ENCODE assay signal across 9 mouse cellular contexts in the genomic region with DNA sequence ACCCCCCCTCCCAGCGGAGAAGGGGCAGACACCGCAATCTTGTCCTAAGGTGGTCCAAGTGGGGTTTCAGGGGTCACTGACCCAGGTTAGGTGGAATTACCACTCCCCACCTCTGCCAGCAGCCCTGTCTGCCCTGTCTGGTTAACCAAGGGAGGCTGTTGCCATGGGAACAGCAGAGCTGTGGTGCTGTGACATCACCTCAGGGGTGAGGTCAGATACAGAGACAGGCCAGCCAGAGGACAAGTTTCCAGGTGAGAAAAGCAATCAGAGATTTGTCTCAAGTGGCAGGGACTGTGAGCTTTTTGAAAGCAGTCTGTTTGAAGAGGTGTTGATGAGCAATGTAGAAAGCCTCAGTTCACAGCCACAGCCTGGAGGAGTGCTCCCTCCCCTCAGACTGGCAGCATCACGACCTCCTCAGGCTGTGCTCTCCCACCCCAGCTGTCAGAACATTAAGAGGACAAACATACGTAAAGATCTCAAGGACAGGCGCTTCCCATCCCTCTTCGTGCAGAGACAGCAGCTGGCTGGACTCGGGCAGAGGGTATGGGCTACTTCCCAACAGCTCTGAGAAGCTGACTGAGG. TPM values are rescaled to one million over a fixed set of nuclear protein-coding genes. Genes with fewer than 3 reads are reported as not detected.
DNase-seq lines count a peak whose midpoint lies in the region; ATAC-seq lines count a peak whose summit lies in the region.
"Had no signal": no experiment of that assay in that cellular context is flagged by ENCODE, and none has a peak within 500 bp of the region (broad histone marks: within the 10 kb centered on the region; RNA-seq: fewer than 3 reads in every experiment).

A gene (minus strand): TSS at position 101 of the 582 bp plus-strand sequence.

- peak; percentile 71 for DNase-seq in embryo, embryonic 10 days (ENCODE audit: low spot score)
- no peak for DNase-seq in embryo, embryonic 9.5 days (ENCODE audit: extremely low spot score)
- DNase-seq in ES-CJ7 (ENCODE audit: low read depth, low spot score) = peak; percentile 28
- DNase-seq in hindbrain, embryonic 11.5 days (ENCODE audit: low spot score) = peak; percentile 54
- DNase-seq in layer of hippocampus, postnatal 14 days (ENCODE audit: low spot score in 2 of 2) = no peak
- DNase-seq in heart, adult 18-20 months = no peak
- DNase-seq in cerebellum, postnatal 36 days = no peak

- no peaks in the 10 kb centered on the region for H3K36me3 ChIP-seq in hindbrain, embryonic 11.5 days (ENCODE audit: control insufficient read depth, insufficient read depth, low read length)
- H3K36me3 ChIP-seq in midbrain, embryonic 12.5 days = no peaks in the 10 kb centered on the region

- no peak within 1 kb of the TSS for H3K4me2 ChIP-seq in hindbrain, embryonic 11.5 days (replicated peaks; ENCODE audit: low read depth, low read length)
- H3K4me2 ChIP-seq in midbrain, embryonic 12.5 days (replicated peaks) = peak within 1 kb of the TSS; percentile 35

- no peak within 1 kb of the TSS for H3K4me3 ChIP-seq in hindbrain, embryonic 11.5 days (ENCODE audit: low read depth, low read length)
- H3K4me3 ChIP-seq in midbrain, embryonic 12.5 days = no peak within 1 kb of the TSS
- H3K4me3 ChIP-seq: erythroblast, embryonic 14.5 days had no signal

- H3K9ac ChIP-seq in hindbrain, embryonic 11.5 days (ENCODE audit: low read depth, low read length) = no peak within 1 kb of the TSS
- H3K9ac ChIP-seq in midbrain, embryonic 12.5 days (replicated peaks) = no peak within 1 kb of the TSS; the same call in 1 of the 2 replicates

- ATAC-seq in hindbrain, embryonic 11.5 days (ENCODE audit: low FRiP score) = no peak
- ATAC-seq in midbrain, embryonic 12.5 days (ENCODE audit: low FRiP score, low read depth) = no peak

- peaks cover 6% of the 10 kb centered on the region for H3K4me1 ChIP-seq in hindbrain, embryonic 11.5 days (replicated peaks; ENCODE audit: control insufficient read depth, insufficient read depth, low read length)
- H3K4me1 ChIP-seq in midbrain, embryonic 12.5 days = peaks cover 40% of the 10 kb centered on the region

- H3K9me3 ChIP-seq in hindbrain, embryonic 11.5 days (ENCODE audit: control insufficient read depth, low read length) = no peaks in the 10 kb centered on the region
- no peaks in the 10 kb centered on the region for H3K9me3 ChIP-seq in midbrain, embryonic 12.5 days

- 0 out of 2 replicates have a peak within 1 kb of the TSS, but pooled peaks have one; percentile 0 for H3K27ac ChIP-seq in hindbrain, embryonic 11.5 days (ENCODE audit: low read depth, low read length)
- H3K27ac ChIP-seq in midbrain, embryonic 12.5 days (replicated peaks) = peak within 1 kb of the TSS; percentile 58

- 44% methylated on average over 7 of the region's 7 CpGs for WGBS in hindbrain, embryonic 11.5 days
- WGBS in midbrain, embryonic 12.5 days = 33% methylated on average over 7 of the region's 7 CpGs

- H3K27me3 ChIP-seq in hindbrain, embryonic 11.5 days (ENCODE audit: control insufficient read depth, insufficient read depth, low read length) = no peaks in the 10 kb centered on the region
- H3K27me3 ChIP-seq in midbrain, embryonic 12.5 days = no peaks in the 10 kb centered on the region

RNA-seq across cellular contexts. Expression of the gene that starts here (rescaled TPM):
- 0.37 and 0.42 TPM in 2 replicates for polyA plus RNA-seq in hindbrain, embryonic 11.5 days (2014; fragmentation: Nextera tagmentation; extraction: Ambion mirVana)
- polyA plus RNA-seq in midbrain, embryonic 12.5 days (2016; fragmentation: Nextera tagmentation; extraction: Ambion mirVana) = 0.18 and 0.40 TPM in 2 replicates
- 1 to 10 TPM; 1.0 to 1.6 TPM for total RNA-seq in layer of hippocampus, postnatal 14 days (2021)
- total RNA-seq in heart, adult 18-20 months (2021) = under 1 TPM; 0.39 to 0.42 TPM
- polyA plus RNA-seq: erythroblast, embryonic 14.5 days had no signal

Comparison
In these comparisons a context has a peak if more than half of its experiments do, and no peak if none do; other contexts are left out.
1. DNase-seq: peak in embryo, embryonic 10 days (single experiment) and ES-CJ7 (single experiment); none in embryo, embryonic 9.5 days (single experiment), layer of hippocampus, postnatal 14 days (0 of 2), heart, adult 18-20 months (0 of 2) and cerebellum, postnatal 36 days (0 of 2).
2. Peak in DNase-seq and H3K27ac ChIP-seq in hindbrain, embryonic 11.5 days; RNA of the gene not detected or under 1 TPM.